Mouse (Mus musculus) spleen, adult 12 weeks (tissue): Measurements from ENCODE around the gene Clcnka.
A peak's percentile ranks its signal among the peaks of the same experiment; 100 is the strongest.

ENCODE experiments used
- DNase-seq: peaks from one replicate; pipeline ENCODE4 v3.0.0; 2022; ENCODE audit warnings: low spot score

Clcnka gene

DNA sequence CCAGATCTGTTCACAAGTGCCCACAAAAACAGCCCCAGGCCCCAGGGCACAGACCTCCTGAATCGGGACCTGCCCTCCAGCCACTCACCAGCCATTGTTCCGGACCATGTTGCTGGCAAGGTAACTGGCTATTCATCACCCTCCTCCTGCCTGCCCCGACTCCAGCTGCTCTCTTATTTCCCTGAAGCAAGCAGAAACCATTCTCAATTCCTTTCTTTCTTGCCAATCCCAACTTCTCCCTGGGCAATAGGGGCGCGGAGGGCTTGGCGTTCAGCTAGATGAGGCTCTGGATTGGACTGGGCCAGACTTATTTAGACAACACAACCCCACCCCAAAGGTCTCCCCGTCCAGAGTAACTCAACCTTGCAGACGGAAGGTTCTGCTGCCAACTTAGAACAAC, 18.9 kb downstream of the Clcnka start:
- no peak for DNase-seq

DNA sequence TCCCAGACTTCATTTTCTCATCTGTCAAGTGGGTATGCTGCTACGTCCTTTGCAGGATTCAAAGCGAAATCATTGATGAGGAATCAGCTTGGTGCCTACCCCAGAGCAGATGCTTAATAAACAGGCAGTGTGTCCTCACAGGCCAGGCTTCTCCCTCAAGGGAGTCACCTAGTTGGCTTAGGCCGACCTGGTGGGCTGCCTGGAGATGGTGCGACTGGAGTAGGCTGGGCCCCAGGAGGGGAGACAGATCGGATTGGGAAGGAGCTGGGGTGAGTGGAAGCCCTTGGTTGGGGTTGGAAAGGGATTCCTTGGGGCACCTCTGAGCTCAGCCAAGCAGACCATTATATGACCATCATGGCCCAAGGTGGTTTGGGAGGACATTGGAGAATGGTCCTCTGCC, 26.1 kb downstream of the Clcnka start:
- no peak for DNase-seq

DNA sequence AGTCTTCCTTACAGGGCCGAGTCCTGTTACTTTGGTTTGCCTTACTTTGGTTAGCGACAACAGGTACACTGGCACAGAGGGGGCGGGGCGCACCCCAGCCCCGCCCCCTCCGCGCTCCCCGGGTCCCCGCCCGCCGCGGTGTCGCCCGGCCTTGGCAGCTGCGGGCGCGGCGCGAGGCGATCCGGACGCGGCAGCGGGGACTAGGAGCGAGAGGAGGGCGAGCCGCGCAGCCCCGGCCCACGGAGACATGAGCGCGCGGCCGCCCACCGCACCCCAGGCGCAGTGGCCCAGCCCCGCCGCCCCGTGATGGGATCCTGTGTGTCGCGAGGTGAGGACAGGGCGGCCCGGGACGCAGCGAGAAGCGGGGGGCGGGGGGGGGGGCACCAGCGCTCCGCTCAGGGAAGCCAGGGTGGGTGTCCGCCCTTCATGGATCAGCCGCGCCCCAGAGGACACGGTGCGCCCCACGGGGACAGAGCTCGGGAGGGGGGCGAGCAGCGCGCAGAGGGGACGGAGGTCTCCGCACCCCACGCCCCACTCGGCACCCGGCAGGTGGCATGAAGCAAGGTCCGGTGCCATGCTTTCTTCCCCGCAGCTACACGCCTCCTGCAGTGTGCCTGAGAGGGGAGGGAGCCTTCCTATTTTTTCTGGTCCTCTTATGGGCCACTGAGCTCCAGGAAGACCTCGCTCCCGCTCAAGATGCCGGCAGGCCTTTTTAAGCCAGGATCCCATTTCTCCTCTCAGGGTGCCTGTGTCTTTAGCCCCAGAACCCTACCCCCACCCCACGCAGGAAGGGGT, 30.3 kb downstream of the Clcnka start, which contains the start of gene Fam131c:
Gene Fam131c, plus strand, starts transcription at position 224 of the 795 bp plus-strand sequence.
- no peak for DNase-seq

DNA sequence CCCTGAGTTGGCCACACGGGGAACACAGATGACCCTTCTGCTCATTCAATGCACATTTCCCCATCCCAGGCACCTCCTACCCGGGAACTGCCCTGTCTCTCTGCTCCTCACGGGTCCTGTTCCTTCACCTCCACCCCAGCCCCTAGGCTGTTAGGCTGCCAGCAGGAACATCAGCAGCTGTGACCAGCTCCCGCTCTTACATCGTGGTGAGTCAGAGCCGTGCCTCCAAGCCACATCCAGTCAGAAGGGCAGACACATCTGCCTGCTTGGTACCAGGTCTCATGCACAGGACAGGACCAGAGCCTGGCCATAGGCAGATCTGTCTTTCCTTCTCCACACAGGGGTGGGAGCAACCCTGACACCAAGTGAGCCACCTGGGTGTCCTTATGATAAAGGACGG, 32.6 kb downstream of the Clcnka start:
- no peak for DNase-seq

DNA sequence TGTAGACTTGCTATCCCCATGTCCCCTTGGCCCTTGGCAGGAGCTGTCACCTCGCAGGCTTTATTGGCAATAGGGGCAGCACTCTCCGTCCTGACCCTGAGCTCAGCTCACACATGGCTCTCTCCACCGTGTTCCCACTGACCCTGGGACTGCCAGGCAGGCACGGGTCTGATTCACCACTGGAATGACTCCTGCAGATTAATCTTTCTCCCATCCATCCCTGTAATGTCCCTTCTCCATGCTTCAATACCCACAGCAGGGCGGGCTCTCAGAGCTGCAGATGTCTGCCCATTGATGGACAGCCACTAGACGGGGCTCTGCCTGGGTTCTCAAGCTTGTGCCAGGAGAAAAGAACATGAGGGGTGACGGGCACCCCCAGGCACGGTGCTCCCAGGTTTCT, 33.4 kb downstream of the Clcnka start:
- DNase-seq: no peak

DNA sequence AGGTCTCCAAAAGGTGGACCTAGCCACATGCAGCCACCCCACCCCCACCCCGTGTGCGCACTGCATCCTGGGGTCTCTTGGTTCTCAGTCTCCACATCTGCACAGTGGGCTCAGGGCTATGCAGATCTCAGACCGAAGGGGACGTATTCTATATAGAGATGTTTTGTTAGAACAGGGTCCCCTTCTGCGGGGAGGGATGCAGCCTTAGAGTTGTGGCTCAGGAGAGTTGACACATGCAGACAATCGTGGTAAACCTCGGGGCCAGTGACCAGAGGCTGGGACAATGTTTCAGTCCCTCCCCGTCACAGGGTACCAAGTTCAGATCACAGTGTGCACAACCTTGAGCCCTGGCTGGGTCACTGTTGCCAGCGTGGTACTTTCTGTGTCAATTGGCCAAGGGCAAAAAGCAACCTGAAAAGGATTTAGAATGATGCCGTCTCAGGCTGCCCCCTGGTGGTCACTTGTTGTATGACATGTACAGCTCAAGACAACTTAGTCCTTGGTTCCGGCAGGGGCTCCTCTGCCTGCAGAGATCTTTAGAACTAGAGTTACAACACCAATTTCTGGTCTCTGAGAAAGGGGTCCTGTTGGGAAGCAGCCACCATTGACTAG, 35.5 kb downstream of the Clcnka start:
- peak; percentile 39 for DNase-seq

DNA sequence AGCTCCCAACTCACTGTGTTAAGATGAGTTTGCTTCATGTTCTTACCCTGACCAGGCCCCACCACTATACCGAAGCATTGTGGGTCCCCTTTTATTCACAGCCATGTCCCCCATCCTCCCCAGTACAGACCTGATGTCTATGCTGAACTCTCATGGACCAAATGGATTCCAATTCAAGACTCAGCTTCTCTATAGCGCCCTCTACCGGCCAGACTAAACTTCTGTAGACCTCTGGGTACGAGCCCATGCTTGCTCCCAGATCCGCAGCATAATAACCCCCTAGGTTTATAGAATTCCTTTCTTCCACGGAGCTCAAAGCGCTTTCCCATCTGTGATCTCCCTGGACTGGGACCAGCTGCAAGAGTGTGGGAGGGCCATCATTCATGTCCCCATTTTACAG, 37.7 kb downstream of the Clcnka start:
- DNase-seq: peak; percentile 21

DNA sequence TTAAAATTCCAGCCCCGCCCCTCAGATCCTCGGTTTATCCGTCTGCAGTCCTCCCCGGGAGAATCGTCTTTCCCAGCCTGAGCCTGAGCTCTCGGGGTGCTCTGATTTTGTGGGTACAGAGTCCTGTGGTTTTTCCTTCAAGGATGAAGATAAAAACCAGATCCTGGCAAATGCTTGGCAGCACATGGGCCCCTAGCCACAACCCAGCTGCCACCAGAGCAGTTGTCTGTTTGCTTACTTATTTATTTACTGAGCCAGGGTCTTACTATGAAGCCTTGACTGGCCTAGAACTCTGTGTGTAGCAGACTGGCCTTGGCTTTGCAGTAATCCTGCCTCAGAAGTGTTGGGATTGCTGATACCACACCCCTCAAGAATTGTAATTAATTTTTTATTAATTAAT, 39.3 kb downstream of the Clcnka start:
- no peak for DNase-seq

DNA sequence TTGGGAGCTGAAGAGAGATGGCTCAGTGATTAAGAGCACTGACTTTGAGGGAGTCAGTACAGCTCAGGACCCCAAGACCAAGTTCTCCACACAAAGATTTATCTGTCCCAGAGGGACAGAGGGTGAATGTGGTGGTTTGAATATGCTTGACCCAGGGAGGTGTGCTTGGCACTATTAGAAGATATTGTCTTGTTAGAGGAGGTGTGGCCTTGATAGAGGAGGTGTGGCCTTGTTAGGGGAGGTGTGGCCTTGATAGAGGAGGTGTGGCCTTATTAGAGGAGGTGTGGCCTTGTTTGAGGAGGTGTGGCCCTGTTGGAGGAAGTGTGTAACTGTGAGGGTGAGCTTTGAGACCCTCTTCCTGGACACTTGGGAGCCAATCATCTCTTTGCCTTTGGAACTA, 40.7 kb downstream of the Clcnka start:
- DNase-seq: no peak

DNA sequence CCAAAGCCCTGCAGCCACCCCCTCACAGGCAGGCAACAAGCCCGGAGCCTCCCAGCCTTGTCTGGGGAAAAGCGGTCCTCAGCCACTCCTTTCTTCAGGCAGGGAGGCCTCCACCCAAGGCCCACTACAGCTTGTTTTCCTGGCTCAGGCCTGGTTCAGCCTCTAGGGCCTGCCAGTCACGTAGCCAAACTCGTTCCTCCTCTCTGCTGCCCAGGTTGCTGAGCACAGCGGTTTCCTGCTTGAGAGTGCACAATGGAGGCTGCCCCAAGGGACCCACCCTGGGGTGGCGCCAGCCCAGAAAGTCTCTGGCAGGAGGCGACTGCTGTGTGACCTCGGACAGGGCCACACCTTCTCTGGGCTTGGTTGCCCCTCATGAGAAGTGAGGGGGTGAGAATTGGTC, 44.7 kb downstream of the Clcnka start:
- no peak for DNase-seq

DNA sequence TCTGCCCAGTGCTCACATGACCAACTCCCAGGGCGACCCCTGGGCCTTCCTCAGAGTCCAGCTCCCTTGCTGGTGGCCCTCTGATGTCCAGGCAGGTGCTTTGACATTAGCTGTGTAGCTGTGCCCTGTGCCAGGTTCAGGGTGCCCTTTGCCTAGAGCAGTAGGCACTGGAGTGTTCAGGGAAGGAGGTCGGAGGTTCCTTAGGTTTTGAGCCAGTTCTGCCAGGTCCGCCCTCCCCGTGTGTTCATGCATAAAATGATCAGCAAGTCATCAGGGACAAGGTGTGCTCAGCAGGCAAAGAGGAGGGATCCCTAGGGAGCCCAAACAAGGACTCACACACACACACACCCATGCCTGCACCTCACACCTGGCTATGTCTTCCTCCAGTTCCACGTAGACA, 45.5 kb downstream of the Clcnka start:
- no peak for DNase-seq

DNA sequence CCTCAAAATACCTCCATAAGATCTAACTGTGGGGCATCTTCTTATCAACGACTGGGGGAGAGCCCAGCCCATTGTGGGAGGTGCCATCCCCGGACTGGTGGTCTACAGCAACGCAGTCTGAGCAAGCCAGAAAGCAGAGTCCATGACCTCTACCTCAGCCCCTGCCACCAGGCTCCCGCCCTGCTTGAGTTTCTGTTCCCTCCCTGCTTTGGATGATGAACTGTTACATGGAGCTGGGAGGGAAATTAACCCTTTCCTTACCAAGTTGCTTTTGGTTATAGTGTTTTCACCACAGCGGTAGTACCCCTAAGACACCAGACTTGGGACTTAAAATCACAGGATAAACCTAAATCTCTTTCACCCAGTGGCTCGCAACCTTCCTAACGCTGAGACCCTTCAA, 46.6 kb downstream of the Clcnka start:
- no peak for DNase-seq

DNA sequence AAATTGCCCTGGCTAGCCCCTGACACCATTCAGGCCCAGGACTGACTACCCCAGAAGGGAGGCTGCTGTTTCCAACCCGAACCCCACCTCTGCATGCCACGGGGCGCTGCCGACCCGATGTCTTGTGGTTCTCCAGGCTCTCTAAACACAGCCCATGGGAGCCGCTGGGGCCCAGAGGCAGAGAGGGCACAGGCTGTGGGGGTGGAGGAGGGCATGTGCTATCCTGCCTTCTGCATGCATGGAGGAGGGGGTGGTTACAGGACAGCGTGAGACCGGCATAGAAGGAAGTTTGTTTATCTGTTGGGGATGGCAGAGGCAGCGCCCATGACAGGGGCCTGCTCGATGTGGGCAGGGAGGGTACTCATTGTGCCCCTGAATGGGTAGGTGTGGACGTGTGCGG, 48.5 kb downstream of the Clcnka start:
- DNase-seq: no peak

DNA sequence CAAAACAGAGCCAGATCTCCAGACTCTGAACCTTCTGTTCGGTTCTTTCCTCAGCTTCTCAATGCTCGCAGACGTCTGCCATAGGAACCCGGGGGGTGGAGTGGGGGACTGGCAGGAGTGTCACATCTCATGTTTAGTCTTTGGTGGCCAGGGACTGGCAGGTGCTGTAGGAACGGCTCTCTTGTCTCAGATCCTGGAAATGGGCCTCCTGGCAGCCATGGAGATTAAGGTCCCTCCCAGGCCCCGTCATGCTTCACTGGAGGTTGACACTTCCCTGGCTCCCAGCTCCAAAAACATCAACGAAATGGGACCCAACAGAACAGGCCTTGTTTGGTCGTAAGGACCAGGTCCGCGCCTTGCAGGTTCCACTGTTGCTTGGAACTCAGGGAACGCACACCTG, 49.9 kb downstream of the Clcnka start:
- no peak for DNase-seq

DNA sequence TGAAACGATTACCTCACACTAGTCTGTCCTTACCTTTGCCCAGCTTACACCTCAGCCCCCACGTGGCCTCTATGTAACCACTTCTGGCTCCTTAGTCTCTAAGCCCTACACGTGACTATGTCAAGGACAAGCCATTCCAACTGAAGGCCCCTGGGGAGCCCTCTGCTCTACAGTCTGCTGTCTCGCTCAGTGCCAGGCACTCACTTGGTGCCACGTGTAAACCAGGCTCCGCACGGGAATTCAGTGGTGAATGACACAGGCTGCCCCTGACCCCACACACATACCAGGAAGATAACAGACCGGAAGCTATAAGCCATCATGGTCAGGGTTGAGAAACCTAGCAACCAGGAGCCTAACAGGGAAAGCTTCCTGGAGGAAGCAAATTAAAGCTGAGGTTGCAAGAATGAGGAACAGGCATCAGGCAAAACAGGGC, 51.1 kb downstream of the Clcnka start:
- DNase-seq: no peak

DNA sequence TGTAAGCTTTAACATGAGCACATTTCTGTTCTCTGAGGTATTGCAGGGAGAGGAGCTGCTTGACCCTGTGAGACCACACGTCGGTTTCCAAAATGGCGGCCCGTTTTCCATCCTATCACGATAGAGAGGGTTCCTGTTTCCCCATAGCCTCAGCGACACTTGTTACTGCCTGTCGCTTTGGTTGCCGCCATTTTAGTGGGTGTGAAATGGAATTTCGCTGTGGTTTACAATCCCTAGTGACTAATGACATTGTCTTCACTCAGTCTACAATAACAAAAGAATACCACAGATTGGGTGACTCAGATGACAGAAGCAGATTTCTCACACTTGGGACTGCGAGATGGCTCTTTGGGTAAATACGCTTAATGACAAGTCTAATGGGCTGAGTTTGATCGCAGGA, 53.3 kb downstream of the Clcnka start:
- DNase-seq: no peak

DNA sequence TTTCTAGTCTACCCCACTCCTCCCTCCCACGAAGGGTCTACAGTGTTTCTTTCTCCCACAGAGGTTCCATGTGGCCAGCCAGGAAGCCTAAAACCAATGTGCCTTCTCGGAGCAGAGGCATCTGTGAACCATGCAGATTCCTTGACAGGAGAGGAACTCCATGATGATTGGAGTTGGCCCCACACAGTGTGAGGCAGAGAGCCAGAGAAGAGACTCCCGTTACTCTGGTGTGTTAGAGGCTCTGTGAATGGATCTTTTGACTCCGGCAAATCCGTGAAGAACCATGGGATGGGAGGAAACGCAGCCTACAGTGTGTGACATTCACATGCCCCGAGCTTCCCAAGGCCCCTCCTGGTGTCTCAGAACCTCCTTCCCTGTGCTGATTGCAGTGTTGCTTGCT, 55.0 kb downstream of the Clcnka start:
- DNase-seq: no peak

DNA sequence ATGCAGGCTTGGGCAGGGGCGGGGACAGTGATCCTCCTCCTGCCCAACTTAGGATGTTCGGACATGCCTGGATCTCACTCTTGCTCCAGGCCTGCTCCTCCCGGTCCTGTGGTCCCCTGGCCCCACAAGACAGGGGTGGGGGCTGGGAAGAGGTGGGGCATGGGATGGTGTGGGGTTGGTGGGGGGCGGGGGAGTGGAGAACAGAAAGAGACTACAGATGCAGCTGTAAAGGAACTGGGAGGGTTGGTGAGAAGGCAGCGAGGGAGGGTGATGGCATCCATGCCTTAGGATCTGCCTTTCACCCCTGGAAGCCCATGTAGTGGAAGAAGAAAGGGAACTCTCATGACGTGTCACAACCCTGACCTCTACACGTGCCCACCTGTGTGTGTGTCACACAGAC, 57.0 kb downstream of the Clcnka start:
- no peak for DNase-seq

DNA sequence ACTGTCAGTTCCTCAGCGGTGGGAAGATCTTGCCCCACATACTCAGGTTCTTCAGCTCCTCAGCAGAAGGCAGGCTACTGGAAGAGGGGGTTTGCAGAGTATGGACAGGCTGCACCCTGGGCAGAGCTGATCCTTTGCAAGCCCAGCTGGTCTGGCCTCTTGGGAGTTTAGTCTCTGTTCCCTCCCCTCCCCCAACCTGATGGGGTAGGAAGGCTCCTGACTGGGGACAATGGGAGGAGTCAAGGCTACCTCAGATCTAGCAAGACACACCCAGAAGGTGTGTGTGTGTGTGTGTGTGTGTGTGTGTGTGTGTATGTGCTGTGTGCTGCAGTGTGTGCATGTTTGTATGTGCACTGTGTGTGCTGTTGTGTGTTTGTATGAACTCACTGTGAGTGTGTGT, 59.7 kb downstream of the Clcnka start:
- no peak for DNase-seq

DNA sequence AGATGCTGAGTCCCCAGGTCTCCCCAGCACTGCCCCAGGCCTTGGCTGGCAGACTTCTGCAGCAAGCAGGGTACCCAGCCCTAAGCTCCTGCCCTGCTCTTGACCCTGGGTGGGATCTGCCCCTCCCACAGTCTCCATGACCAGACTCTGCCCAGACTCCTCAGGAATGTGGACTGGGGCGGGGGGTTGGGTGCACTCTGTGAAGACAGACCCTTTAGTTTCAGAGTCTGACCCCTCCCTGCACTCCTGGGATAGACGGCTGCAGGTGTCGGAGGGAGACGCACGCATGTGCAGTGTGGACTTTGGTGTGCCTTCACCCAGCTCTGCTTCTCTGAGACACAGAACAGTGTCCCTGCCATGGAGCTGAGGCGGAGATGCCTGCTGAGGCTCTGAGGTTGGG, 60.5 kb downstream of the Clcnka start:
- no peak for DNase-seq

DNA sequence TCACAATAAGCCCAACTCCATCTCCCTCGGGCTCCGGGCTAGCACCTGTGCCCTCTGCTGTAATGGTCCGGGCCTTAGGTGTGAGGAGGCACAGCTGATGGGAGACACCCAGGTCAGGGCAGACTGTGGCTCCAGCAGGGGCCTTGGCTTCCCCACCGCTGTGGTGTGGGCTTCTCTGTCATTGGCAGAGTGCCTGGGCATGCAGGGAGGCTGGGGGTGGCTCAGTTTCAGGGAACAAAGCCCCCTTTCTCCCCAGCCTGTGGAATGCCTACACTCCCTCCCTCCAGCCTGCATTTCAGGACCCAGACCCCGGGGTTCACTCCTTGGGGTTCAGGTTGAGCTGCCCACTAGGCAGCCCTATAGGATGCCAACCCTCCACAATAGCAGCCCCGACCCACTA, 62.3 kb downstream of the Clcnka start:
- DNase-seq: no peak

DNA sequence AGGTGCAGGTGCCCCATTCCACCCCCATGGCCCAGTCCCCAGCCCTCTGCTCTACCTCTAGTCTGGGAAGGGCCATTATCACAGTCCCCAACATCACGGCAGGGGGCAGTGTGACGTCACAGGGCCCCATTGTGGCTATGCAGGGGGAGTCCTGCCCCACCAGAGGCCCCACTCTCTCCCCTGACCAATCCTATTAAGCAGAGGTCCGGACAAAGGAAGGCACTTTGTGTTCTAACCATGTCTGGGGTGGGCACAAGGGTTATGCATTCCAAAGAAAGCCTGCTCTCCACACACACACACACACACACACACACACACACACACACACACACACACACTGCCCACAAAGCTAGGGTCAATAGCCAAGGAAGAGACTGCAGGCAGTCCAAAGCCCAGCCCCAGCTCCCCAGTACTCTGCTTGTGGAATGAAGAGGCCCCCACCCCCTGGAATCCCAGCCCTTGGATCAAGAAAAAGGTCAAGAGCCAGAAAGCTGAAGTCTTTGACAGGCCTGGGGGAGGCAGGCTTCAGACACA, 63.2 kb downstream of the Clcnka start:
- no peak for DNase-seq

DNA sequence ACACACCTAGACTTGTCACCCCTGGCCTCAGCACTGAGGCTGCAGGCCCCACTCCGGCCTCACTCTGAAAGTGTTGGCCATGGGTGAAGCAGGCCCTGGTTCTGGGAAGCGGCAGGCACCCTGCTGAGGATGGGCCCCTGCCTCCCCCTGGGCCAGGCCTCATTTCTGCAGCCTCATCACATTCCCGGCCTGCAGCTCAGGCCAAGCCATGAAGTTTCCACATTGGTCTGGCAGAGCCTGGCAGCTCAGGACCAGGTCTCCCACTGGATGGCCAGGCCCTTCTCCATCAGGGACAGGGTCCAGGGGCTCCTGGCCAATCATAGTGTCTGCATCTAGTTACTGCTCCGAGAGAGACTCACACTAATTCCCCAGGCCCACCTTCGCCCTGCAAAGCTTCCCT, 63.8 kb downstream of the Clcnka start:
- DNase-seq: no peak
